Mouse (Mus musculus) mesoderm, embryonic 11.5 days (tissue): Measurements from ENCODE around the gene Tex10.

Experiments
- DNase-seq: peaks from one replicate; pipeline ENCODE4 v3.0.0-alpha.2; 2012; ENCODE audit warnings: low read depth, low spot score

The Tex10 gene

DNA sequence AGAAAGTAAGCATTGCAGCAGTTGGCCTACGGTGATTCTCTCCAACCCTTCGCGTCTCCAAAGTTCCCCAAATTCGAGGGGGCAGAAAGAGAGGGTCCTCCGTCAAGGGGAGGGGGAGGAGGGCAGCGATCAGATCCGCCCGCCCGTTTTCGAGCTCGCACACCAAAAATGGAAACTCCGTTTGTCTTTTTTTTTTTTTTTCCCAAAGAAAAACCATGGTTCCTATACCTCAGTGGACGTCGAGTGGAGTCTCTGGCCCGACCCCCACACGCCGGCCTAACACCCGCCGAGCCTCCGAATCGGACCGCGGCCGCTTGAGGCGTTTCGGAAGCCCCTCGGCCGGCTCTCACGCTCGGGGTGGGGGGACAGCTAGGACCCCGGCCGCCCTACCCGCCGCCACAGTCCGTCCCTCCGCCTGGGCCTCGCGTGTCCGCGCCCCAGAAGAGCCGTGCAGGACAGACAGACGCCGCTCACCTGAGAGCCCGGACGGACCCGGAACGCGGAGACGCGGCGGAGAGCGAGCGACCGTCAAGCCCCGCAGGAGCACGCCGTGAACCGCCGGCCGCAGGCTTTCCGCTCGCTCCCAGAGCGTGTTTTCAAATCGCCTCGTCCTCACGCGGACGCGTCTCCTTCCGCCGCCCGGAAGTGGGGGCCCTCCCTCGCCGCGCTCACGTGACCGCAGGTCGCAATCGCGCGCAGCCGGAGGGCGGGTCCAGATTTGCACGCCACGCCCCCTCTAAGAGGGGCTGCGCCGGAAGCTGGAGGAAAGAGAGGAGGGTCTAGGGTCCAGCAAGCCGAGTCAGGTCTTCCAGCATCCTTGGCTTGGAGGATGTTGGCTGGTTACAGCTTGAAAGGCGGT, at the start of gene Tex10:
Gene Tex10 (minus strand): TSS at position 668 of the 859 bp plus-strand sequence.
- DNase-seq = peak; percentile 96

DNA sequence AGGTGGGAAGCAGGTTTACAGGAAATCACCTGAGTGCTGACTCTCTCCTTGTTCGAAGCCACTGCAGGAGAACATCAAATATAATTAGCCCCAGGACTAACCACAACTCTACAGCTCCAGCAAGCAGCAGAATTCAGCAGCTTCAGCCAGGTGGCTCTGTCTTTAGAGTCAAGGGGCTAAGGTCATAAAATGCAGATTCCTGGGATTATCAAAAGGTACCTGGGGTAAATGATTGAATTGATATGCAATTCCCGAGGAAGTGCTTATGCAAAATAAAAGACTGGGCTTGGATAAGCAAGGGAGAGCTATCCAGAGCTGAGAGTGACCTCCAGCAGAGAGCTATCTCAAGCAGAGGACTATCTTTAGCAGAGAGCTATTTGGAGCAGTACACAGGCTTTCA, 37.6 kb upstream of the Tex10 start:
- no peak for DNase-seq

DNA sequence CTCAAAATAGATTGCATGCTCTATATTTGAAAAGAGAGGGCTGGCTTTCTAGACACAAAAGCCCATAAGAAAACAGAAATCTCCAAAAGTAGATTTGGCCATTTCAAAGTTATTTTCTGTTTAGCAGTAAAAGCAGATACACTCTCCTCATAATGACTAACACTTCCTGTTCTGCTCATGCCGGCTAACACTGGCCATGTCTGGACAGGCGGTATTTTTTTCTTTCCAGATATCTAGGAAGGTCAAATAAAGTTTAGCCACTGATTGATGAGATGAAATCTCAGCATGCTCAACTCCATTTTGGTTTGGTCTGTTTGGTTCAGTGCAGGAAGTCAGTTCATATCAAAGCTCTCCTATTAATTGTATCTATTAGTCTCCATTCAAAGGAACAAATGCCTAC, 19.3 kb upstream of the Tex10 start:
- no peak for DNase-seq

DNA sequence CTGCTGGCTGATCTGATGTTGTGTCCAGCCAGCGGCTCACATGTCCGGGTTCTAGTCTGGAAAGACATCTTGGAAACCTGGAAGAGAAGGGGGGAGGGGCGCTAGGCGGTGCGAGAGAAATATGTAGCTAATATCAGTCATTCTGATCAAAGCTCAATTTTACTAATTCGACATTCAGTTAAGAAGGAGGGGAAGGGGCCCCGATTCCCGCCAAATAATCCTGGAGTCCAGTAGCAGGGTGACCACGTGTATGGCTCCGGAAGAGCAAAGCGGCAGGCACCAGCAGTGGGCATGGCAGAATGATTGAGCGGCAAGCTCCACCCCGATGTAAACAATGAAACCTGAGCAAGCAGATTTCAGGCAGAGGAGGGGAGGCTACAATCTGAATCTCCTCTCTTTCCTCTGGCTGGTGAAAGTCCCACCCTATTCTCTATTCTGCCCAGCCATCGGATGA, 18.1 kb upstream of the Tex10 start:
- peak; percentile 52 for DNase-seq

DNA sequence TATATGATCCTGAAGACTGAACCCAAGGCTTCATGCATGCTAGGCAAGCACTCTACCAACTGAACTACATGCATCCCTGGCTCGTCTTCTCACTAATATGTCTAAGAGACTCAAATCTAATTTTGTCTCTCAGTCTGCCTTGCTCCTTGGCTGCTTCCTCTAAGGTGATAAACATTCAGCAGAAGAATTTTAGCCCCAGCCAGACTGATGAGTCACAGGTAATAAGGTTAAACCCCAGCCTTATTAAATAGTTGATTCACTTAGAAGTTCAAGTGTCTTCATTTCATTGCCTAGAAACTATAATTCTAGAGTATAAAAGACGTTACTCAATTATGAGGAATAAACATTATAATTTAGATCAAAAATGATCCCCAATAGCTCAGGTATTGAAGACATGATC, 15.7 kb upstream of the Tex10 start:
- DNase-seq = no peak

DNA sequence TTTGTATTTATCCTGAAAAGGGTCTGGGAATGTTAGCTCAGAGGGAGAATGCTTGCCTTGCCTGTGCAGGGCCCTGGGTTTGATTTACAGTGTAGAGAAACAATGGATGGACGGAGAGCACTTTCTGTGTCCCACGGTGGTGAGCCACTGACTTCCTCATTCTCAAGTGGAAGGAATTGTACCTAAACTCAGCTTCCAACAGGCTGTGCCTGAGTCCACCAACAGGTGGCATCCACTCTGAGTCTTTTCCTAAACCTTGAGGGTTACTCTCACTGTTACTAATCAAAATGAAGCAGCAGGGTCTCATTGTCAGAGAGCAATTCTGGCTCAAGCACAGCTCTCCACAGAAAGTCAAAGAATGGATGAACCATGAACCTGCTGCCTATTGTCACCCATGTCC, 8.0 kb upstream of the Tex10 start:
- DNase-seq = peak; percentile 35

DNA sequence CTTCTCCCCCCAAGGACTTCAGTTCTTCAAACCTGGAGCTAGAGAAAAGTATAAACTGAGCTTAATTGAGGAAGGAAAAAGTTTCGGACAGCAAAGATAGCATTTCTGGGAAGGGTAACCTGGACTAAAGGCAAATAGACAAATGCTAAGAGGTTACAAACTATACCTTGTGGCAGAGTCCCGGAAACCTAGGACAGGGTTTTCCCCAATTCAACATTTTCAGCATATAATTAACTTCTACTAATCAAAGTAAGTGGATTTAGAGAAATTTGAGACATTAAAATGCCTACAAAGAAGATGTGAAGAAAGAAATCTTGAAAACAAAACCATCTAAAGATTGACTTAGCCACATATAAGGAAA, 372 bp upstream of the Tex10 start:
- no peak for DNase-seq

DNA sequence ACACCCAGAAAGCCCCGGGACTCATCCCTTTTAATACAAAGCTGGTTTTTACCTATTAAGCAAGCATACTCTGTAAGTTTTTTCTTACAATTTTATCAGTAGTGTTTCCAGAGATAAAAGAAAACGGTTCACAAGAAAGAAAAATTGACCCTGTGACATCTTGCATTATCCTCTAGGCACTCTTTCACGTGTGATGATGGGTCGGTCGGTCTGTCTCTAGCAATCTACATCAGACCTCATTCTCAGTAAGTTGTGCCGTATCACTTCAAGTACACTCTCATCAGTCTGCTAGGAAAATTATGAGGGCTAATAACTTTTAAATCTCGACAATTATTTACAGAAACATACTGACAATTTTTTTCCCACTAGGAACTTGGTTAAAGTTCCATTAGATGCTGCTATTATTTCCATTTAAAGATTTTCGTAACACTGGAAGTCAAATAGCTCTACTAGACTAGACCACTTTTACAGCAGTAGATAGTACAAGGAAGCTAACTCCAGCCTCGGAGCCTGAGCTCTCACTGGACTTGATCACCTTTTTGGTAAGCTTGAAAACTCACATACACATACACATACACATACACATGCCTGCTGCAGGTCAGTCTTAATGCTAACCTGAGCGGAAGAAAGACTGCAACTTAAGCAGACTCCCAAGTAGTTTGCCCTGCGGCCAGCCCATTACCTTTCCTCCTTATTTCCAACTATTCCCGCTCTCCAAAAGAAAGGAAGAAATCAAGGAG, 1.0 kb downstream of the Tex10 start:
- DNase-seq = peak; percentile 7

DNA sequence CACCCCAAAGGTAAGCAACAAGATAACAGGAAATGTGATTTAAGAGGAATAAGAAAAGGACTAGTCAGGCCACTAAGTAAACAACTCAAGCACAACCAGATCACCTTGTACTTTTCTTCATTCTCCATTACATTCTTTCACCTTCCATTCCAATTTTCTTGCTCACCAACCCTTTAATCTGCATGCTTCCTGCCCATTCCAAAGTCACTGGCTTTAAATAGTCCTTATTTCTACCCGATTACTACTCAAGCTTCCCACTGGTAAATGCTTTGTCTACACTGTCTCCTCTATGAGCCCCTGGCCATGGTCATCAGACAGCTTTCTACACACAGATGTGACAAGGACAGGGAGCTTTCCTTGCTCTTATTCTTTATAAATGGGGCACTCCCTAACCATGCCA, 2.3 kb downstream of the Tex10 start:
- DNase-seq = no peak

DNA sequence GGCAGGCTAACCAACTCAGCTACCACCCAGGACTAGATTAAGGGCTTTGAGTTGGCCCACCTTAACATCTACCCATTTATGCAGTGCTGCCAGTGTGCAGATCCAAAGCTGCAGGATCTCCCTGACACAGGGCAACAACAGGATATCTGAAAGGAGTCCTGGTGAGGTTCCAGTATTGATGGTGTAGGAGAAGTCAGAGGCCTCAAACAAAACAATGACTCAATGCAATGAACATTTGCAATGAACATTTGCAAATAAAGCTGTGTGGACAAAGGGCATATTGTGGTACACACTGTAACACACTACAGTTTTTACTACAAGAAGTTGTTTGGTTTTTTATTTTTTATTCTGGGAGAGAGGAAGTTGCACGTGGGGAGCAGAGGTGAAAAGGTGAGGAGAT, 12.2 kb downstream of the Tex10 start:
- no peak for DNase-seq

DNA sequence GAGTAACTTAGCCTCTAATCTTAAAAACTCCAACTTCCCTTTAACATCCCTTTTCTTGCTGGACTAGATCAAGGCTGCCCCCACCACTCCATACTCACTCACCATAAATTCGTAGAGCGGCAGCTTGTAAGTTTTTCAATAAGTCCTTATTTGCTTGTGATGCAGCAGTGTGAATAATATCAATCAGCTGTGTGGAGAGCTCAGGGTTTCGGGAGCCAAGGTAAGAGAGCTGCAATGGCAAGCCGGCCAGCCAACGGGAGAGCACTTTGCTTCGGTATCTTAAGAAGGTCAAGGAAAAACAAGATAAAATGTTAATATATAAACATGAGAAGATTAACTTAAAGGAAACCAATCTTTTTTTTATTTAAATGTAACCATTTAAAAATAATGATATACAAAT, 14.8 kb downstream of the Tex10 start:
- DNase-seq = no peak

DNA sequence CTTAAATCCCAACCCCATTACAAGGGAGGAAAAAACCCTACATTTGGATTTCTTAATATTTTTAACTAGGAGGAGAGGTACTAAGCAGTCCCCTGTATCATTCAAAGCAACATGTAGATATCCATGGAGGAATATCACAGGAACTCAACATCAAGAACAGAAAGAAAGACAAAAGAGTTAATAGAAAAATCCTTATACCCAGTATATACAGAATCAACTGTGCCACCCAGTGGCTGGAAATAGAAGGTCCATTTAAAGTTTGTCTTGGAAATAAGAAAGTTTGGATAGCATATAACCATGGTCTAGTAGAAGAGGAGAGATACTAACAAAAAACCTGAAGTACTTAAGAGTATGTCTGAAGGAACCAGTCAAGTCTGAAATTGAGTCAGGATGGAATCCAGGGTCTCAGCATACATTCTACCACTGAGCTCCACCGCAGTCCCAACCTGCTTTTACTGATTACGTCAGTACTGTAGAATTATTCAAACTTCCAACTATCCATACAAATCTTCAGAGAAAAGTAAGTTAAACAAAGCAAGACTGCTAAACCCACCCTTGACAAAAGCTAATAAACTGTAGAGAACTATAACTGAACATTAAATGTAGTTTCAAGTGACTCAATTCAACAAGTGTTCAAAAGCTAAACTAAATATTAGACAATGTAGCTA, 19.0 kb downstream of the Tex10 start:
- DNase-seq = no peak

DNA sequence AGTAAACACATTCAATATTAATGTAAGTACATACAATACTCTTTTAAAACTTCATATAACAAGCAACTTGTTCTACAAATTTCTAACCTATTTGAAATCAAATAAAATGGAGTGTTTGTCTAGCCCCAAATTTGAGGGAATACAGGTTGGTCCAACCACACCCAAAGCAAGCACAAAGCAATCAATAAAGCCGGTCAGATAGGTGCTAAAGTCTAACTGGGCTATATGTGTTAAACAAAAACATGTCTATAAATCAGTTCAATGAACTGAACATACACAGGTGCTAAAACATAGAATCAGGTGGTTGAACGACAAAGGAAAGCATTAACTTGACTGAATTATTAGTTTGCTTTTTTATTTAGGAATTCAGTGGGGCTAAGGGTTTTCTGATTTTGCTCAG, 45.2 kb downstream of the Tex10 start:
- DNase-seq = no peak

DNA sequence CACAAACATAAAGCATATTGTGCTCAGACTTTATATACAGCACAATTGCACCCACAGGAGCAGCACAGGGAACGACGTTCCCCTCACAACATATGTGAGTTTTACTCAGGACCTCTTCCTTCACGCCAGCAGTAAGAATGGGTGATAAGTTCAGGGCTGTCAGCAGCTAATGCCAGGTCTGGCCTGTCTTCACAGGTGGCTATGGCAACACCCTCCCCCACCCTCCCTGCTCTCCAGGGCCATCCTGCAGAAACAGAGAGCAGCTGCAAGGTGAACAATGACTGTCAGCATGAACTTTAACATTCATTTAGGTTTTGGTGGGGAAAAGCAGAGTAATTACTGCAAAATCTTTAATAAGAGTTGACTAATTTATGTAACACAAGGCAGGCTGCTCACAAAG, 45.8 kb downstream of the Tex10 start:
- DNase-seq = no peak

DNA sequence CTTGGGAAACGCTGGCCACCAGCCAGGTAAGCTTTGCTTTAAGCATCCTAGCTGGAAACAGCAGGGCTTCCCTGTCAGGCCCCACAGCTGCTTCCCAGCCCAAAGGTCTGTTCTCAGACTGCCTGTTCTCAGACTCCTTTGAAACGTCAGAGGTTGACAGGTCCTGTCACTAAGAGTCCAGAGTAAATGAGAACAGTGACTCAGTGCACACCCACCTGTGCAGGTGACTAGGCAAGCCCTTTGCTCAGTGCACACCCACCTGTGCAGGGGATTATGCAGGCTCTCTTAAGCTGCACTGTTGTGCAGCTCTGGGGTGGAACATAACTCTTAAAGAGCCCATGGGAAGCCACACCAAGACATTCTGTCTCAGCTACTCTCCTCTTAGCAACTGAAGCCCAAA, 49.5 kb downstream of the Tex10 start:
- no peak for DNase-seq

DNA sequence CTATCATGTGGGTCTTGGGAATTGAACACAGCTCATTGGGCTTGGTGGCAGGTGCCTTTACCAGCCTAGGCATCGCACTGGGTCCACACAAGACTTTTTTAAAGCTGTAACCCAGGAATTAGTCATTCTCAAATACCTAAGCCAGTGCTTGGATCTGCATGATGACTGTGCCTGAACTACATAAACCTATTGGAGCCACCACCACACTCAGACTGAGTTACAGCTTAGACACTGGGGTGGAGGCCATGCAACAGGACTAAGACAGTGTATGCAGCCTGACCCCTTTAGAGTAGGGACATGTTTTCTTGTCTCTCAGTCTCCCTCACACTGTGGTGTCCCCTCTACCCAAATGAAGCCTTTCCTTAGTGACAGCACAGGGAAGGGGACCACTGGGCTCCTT, 50.6 kb downstream of the Tex10 start:
- DNase-seq = no peak

DNA sequence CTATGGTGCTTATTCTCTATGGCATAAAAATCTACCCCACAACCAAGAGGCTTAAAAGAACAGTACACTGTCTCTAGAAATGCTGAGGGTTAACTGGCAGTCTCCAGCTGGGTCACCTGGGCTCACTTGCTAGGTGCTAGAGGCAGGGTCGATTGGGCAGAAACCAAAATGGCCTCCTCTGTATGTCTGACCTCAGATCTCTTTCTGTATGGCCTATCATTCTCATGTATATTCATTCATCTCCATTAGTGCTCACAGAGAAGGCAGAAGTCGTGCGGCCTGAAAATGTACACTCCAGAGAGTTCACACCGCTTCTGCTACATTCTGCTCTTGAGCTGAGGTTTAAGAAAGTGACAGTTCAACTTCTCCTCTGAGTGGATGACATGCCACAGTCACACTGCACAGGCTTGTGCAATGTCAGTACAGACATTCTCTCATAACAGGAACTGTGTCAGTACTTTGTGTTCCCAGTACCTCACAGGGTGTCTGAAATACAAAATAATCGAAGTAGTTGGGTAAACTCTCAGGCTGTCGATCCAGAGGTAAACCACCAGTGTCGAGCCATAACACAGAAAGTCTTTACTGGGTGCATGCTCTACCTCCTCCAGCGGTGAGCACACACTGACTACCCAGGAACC, 54.3 kb downstream of the Tex10 start:
- no peak for DNase-seq

DNA sequence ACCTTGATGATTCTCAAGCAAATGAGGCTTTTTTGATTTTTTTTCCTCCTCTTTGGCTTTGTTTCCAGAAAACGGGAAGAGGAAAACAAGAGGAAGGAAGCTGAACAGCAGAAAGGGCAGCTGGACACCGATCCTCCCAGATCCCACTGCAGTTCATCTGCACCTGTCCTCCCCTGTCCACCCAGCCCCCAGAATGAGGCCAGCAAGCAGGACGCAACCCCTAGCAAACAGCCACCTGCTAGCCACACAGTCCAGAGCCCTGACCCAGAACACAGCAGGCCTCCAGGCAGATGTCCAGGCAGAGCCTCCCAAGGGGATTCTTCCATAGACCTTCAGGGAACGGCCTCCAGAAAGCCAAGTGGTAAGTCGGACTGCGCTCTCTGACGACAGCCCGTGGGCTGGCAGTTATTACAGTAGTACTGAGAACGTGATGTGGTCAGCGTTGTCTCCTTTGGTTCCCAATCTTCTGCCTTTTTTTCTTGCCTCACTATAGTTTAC, 57.4 kb downstream of the Tex10 start:
- no peak for DNase-seq

DNA sequence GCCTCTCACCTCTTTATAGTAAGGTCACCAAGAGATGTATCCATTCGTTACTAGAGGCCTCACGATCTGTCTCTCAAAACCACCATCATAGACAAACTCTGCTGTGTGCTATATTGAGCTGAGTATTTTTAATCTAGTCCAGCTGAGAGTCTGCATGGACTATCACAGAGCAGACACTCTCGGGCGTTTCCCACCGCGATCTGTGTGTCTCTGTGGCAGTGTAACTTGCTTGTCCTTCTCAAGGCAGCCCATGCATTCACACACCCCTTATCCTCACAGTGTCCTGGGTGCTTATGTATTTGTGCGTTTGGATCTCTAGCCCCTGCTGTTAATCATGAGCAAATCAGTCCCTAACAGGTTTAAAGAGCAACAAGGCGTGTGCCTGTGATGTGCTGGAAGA, 59.8 kb downstream of the Tex10 start:
- DNase-seq = no peak

DNA sequence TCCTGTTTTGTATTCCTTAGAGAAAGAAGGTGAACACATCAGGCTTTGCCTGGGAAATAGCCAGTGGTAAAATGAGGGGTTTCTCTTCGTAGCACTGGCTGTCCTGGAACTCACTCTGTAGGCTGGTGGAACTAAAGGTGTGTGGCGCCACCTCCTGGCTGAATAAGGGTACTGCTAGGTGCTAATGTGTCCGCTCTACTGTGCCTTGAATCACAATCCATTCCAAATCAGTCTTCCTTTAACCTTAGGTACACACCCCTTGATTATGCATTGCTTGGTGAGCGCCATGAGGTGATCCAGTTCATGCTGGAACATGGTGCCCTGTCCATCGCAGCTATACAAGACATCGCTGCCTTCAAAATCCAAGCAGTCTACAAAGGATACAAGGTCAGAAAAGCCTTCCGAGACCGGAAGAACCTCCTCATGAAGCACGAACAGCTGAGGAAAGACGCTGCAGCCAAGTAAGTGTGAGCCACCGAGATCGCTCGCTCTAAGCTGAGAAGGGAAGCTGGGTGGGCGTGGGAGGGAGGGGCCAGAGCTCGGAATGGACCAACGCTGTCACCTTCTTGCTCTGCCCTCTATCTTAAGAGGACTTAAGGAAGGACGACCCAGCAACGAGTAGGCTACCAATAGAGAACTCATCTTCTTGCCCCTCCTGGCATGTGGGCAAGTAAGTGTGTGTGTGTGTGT, 65.8 kb downstream of the Tex10 start:
- DNase-seq = peak; percentile 69
